Mouse (Mus musculus) erythroblast, embryonic 14.5 days (primary cell): ENCODE measurements around the gene Cfap99.

Experiments used
- GATA1 ChIP-seq: IDR thresholded peaks from 2 replicates; pipeline ENCODE4 v1.6.1; 2012; ENCODE audit warnings: low read length, inconsistent platforms, mixed read lengths
- TAL1 ChIP-seq: IDR thresholded peaks from 3 replicates; pipeline ENCODE4 v1.6.1; 2012; ENCODE audit warnings: low read length, inconsistent platforms, mixed read lengths

DNA sequence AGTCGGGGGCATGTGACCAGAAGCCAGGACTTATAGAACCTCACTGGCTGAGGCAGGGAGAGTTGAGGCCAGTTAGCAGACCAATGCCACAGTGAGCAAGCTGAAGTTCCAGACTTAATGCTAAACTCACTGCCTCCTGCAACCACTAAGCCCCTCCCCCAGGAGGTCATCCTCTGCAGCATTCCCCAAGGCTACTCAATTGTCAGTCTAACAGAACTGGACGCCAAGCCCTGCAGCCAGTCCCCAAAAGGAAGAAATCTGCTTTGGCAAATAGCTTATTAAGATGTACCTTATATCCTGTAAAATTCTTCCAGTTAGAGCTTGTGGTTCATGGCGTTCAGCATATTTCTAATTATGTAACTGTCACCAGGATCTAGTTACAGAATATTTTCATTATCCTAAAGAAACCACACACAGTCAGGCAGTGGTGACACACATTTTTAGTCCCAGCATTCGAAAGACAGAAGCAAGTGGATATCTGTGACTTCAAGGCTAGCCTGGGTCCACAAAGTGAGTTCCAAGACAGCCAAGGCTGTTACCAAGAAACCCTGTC is 35.4 kb upstream of the Cfap99 start:
- TF ChIP-seq TAL1 (no peak), GATA1 (no peak)
